Mouse (Mus musculus) T-cell, adult 2 months (primary cell): ENCODE measurements around the gene Rabl3.

Experiments
- DNase-seq: peaks from one replicate; pipeline ENCODE4 v3.0.0; 2022; ENCODE audit warnings: low spot score

Gene Rabl3

GRCm38 (mm10) chr16:37539611-37540580 is at the start of gene Rabl3, which contains the start of gene Gtf2e1:
Gene Rabl3, plus strand, starts transcription at chr16:37539885.
Gene Gtf2e1, minus strand, starts transcription at chr16:37539789.
- peak; percentile 96 for DNase-seq

GRCm38 (mm10) chr16:37495017-37495416 is 44.7 kb upstream of the Rabl3 start:
- DNase-seq: no peak

GRCm38 (mm10) chr16:37498581-37498980 is 41.1 kb upstream of the Rabl3 start:
- DNase-seq: no peak

- DNase-seq: no peak
Measured at GRCm38 (mm10) chr16:37504517-37504916, 35.2 kb upstream of the Rabl3 start.

GRCm38 (mm10) chr16:37506751-37507150 is 32.9 kb upstream of the Rabl3 start:
- DNase-seq: no peak

- DNase-seq: no peak
Measured at GRCm38 (mm10) chr16:37511489-37511888, 28.2 kb upstream of the Rabl3 start.

- no peak for DNase-seq
Measured at GRCm38 (mm10) chr16:37514644-37515043, 25.0 kb upstream of the Rabl3 start.

GRCm38 (mm10) chr16:37516376-37516993 is 23.2 kb upstream of the Rabl3 start:
- no peak for DNase-seq

- DNase-seq: no peak
Measured at GRCm38 (mm10) chr16:37517596-37518211, 22.0 kb upstream of the Rabl3 start.

GRCm38 (mm10) chr16:37518662-37519061 is 21.0 kb upstream of the Rabl3 start:
- no peak for DNase-seq

- DNase-seq: no peak
Measured at GRCm38 (mm10) chr16:37519721-37520120, 20.0 kb upstream of the Rabl3 start.

- DNase-seq: no peak
Measured at GRCm38 (mm10) chr16:37520190-37521040, 19.3 kb upstream of the Rabl3 start.

- DNase-seq: no peak
Measured at GRCm38 (mm10) chr16:37522100-37522697, 17.5 kb upstream of the Rabl3 start.

- no peak for DNase-seq
Measured at GRCm38 (mm10) chr16:37525121-37525520, 14.6 kb upstream of the Rabl3 start.

- DNase-seq: no peak
Measured at GRCm38 (mm10) chr16:37526688-37527223, 12.9 kb upstream of the Rabl3 start.

GRCm38 (mm10) chr16:37530170-37530569 is 9.5 kb upstream of the Rabl3 start:
- DNase-seq: no peak

GRCm38 (mm10) chr16:37532046-37532445 is 7.6 kb upstream of the Rabl3 start:
- no peak for DNase-seq

- no peak for DNase-seq
Measured at GRCm38 (mm10) chr16:37533369-37534068, 6.2 kb upstream of the Rabl3 start.

GRCm38 (mm10) chr16:37539240-37539610 is 460 bp upstream of the Rabl3 start:
- no peak for DNase-seq

- no peak for DNase-seq
Measured at GRCm38 (mm10) chr16:37540776-37541175, 1.1 kb downstream of the Rabl3 start.
